Mouse (Mus musculus) spleen, postnatal 36 days (tissue): ENCODE measurements at regions not wholly inside any gene's neighbourhood (a gene's known extent, or its start where the extent isn't known, plus 50 kb on each side); places are given as distances from the start of the nearest gene placed in this dataset.

ENCODE experiments used
- DNase-seq, 2 experiments: peaks; one replicate each; pipeline ENCODE4 v3.0.0; 2022; ENCODE audit warnings: low spot score in 2 of 2, mixed read lengths in 1 of 2

GRCm38 (mm10) chr13:54895981-54896380, 53.2 kb upstream of the Unc5a start:
- DNase-seq: no peak
